Mouse (Mus musculus) kidney, adult 2 months (tissue): ENCODE results near the gene Zbtb22.
"Not testable (repeated sequence)": the region's sequence is repeated elsewhere in the genome, so short reads cannot be mapped to it uniquely, and the experiment has no call there.

Source experiments
- CTCF ChIP-seq: fragments of 200-500 bp; conservative IDR thresholded peaks from 2 replicates; pipeline ENCODE4 v1.5.1; 2011; ENCODE audit warnings: low read depth, mild to moderate bottlenecking, control low read depth, low read length, moderate library complexity, mixed read lengths; ENCODE audit not compliant: insufficient read depth, insufficient read length
- POLR2A ChIP-seq: fragments of 200-500 bp; IDR thresholded peaks from one replicate; pipeline ENCODE4 v1.6.1; 2011; ENCODE audit warnings: low read depth, low read length, control low read depth

- not testable (repeated sequence) for TF ChIP-seq CTCF, POLR2A
Observed at GRCm38 (mm10) chr17:33898193-33898592, 17.5 kb upstream of the Zbtb22 start.
